Mouse (Mus musculus) erythroblast, embryonic 14.5 days (primary cell): ENCODE measurements at regions not wholly inside any gene's neighbourhood (a gene's known extent, or its start where the extent isn't known, plus 50 kb on each side); places are given as distances from the start of the nearest gene placed in this dataset.

Experiments
- GATA1 ChIP-seq: IDR thresholded peaks from 2 replicates; pipeline ENCODE4 v1.6.1; 2012; ENCODE audit warnings: low read length, inconsistent platforms, mixed read lengths
- TAL1 ChIP-seq: IDR thresholded peaks from 3 replicates; pipeline ENCODE4 v1.6.1; 2012; ENCODE audit warnings: low read length, inconsistent platforms, mixed read lengths

- no peak for TF ChIP-seq TAL1
- no peak for TF ChIP-seq GATA1
These were observed 270.2 kb upstream of the Jmjd1c start for GRCm38 (mm10) chr10:66825737-66826136.
